Mouse (Mus musculus): ENCODE measurements around the gene Wars2. TPM values are rescaled to one million over a fixed set of nuclear protein-coding genes. Genes with fewer than 3 reads are reported as not detected.

Gene Wars2
- polyA plus RNA-seq, 1 experiment from 2014 or later = 2.8 TPM

- Histone ChIP-seq H3K27me3 (peaks cover 100% of the 10 kb centered on the region), H3K4me1 (replicated peaks) (peaks cover 11% of the 10 kb centered on the region; the same call in 1 of the 2 replicates), H3K4me3 (replicated peaks) (no peak overlapping the region), H3K4me2 (no peak overlapping the region), H3K9me3 (replicated peaks) (no peaks in the 10 kb centered on the region), H3K27ac (replicated peaks) (no peak overlapping the region), H3K36me3 (replicated peaks) (no peaks in the 10 kb centered on the region), H3K9ac (no peak overlapping the region)
- no peak for ATAC-seq (ENCODE audit: insufficient read depth)
- 0% methylated on average over 6 of the region's 6 CpGs for WGBS (ENCODE audit: insufficient replicate concordance)
Observed at GRCm38 (mm10) chr3:99249906-99250305, 109.0 kb downstream of the Wars2 start.

- 12% methylated on average over 6 of the region's 6 CpGs for WGBS (ENCODE audit: insufficient replicate concordance)
- no peak overlapping the region for H3K4me2 ChIP-seq
- no peak overlapping the region for H3K27ac ChIP-seq (replicated peaks)
- peaks cover 100% of the 10 kb centered on the region for H3K27me3 ChIP-seq
- H3K4me1 ChIP-seq (replicated peaks) = peaks cover 11% of the 10 kb centered on the region; the same call in 1 of the 2 replicates
- no peaks in the 10 kb centered on the region for H3K9me3 ChIP-seq (replicated peaks)
- no peak overlapping the region for H3K9ac ChIP-seq
- no peak overlapping the region for H3K4me3 ChIP-seq (replicated peaks)
- no peaks in the 10 kb centered on the region for H3K36me3 ChIP-seq (replicated peaks)
- no peak for ATAC-seq (ENCODE audit: insufficient read depth)
Observed at GRCm38 (mm10) chr3:99251271-99252165, 110.7 kb downstream of the Wars2 start.

GRCm38 (mm10) chr3:99252461-99253091 is 111.7 kb downstream of the Wars2 start:
- H3K27ac ChIP-seq (replicated peaks) = no peak overlapping the region
- H3K36me3 ChIP-seq (replicated peaks) = no peaks in the 10 kb centered on the region
- no peak overlapping the region for H3K4me3 ChIP-seq (replicated peaks)
- H3K4me1 ChIP-seq (replicated peaks) = peaks cover 11% of the 10 kb centered on the region; the same call in 1 of the 2 replicates
- WGBS (ENCODE audit: insufficient replicate concordance) = 4% methylated on average over 16 of the region's 16 CpGs
- no peak for ATAC-seq (ENCODE audit: insufficient read depth)
- H3K4me2 ChIP-seq = no peak overlapping the region
- no peaks in the 10 kb centered on the region for H3K9me3 ChIP-seq (replicated peaks)
- peaks cover 100% of the 10 kb centered on the region for H3K27me3 ChIP-seq
- no peak overlapping the region for H3K9ac ChIP-seq

GRCm38 (mm10) chr3:99253092-99253488 is 112.2 kb downstream of the Wars2 start:
- Histone ChIP-seq H3K4me2 (0 out of 2 replicates have a peak overlapping the region, but pooled peaks have one; percentile 61), H3K4me1 (replicated peaks) (peaks cover 11% of the 10 kb centered on the region; the same call in 1 of the 2 replicates), H3K27ac (replicated peaks) (no peak overlapping the region), H3K4me3 (replicated peaks) (peak overlapping the region; percentile 44; the same call in 1 of the 2 replicates), H3K9ac (no peak overlapping the region), H3K36me3 (replicated peaks) (no peaks in the 10 kb centered on the region), H3K9me3 (replicated peaks) (no peaks in the 10 kb centered on the region), H3K27me3 (peaks cover 100% of the 10 kb centered on the region)
- ATAC-seq (ENCODE audit: insufficient read depth) = no peak
- 2% methylated on average over 12 of the region's 12 CpGs for WGBS (ENCODE audit: insufficient replicate concordance)

- Histone ChIP-seq H3K9me3 (replicated peaks) (no peaks in the 10 kb centered on the region), H3K9ac (no peak overlapping the region), H3K36me3 (replicated peaks) (no peaks in the 10 kb centered on the region), H3K27me3 (peaks cover 100% of the 10 kb centered on the region), H3K4me1 (replicated peaks) (peaks cover 11% of the 10 kb centered on the region; the same call in 1 of the 2 replicates), H3K4me2 (peak overlapping the region; percentile 61), H3K4me3 (replicated peaks) (peak overlapping the region; percentile 44), H3K27ac (replicated peaks) (no peak overlapping the region)
- no peak for ATAC-seq (ENCODE audit: insufficient read depth)
- under 1% methylated on average over 72 of the region's 73 CpGs for WGBS (ENCODE audit: insufficient replicate concordance)
Observed at GRCm38 (mm10) chr3:99253497-99254451, 112.9 kb downstream of the Wars2 start.

- WGBS (ENCODE audit: insufficient replicate concordance) = 3% methylated on average over 15 of the region's 15 CpGs
- Histone ChIP-seq H3K27ac (replicated peaks) (no peak overlapping the region), H3K27me3 (peaks cover 100% of the 10 kb centered on the region), H3K4me2 (no peak overlapping the region), H3K4me3 (replicated peaks) (no peak overlapping the region), H3K9me3 (replicated peaks) (no peaks in the 10 kb centered on the region), H3K9ac (no peak overlapping the region), H3K36me3 (replicated peaks) (no peaks in the 10 kb centered on the region), H3K4me1 (replicated peaks) (peaks cover 11% of the 10 kb centered on the region; the same call in 1 of the 2 replicates)
- no peak for ATAC-seq (ENCODE audit: insufficient read depth)
Observed at GRCm38 (mm10) chr3:99254559-99255151, 113.8 kb downstream of the Wars2 start.

GRCm38 (mm10) chr3:99255411-99256365 is 114.8 kb downstream of the Wars2 start:
- ATAC-seq (ENCODE audit: insufficient read depth) = no peak

GRCm38 (mm10) chr3:99256366-99256750 is 115.5 kb downstream of the Wars2 start:
- no peak overlapping the region for H3K4me2 ChIP-seq
- 8% methylated on average over 11 of the region's 11 CpGs for WGBS (ENCODE audit: insufficient replicate concordance)
- H3K9me3 ChIP-seq (replicated peaks) = no peaks in the 10 kb centered on the region
- H3K4me3 ChIP-seq (replicated peaks) = no peak overlapping the region
- H3K27ac ChIP-seq (replicated peaks) = no peak overlapping the region
- H3K27me3 ChIP-seq = peaks cover 97% of the 10 kb centered on the region
- H3K4me1 ChIP-seq (replicated peaks) = peaks cover 11% of the 10 kb centered on the region; the same call in 1 of the 2 replicates
- H3K36me3 ChIP-seq (replicated peaks) = no peaks in the 10 kb centered on the region
- ATAC-seq (ENCODE audit: insufficient read depth) = no peak
- no peak overlapping the region for H3K9ac ChIP-seq

More at GRCm38 (mm10) chr3:99255411-99256365, 114.8 kb downstream of the Wars2 start:
- peaks cover 11% of the 10 kb centered on the region; the same call in 1 of the 2 replicates for H3K4me1 ChIP-seq (replicated peaks)
- no peak overlapping the region for H3K4me2 ChIP-seq
- no peak overlapping the region for H3K27ac ChIP-seq (replicated peaks)
- 7% methylated on average over 11 of the region's 11 CpGs for WGBS (ENCODE audit: insufficient replicate concordance)
- no peak overlapping the region for H3K9ac ChIP-seq
- peaks cover 97% of the 10 kb centered on the region for H3K27me3 ChIP-seq
- no peaks in the 10 kb centered on the region for H3K9me3 ChIP-seq (replicated peaks)
- H3K4me3 ChIP-seq (replicated peaks) = no peak overlapping the region
- H3K36me3 ChIP-seq (replicated peaks) = no peaks in the 10 kb centered on the region

- WGBS (ENCODE audit: insufficient replicate concordance) = 2% methylated on average over 20 of the region's 20 CpGs
- H3K9me3 ChIP-seq (replicated peaks) = no peaks in the 10 kb centered on the region
Observed at GRCm38 (mm10) chr3:99256766-99257165, 115.9 kb downstream of the Wars2 start.

More at GRCm38 (mm10) chr3:99256766-99257165, 115.9 kb downstream of the Wars2 start:
- Histone ChIP-seq H3K27ac (replicated peaks) (no peak overlapping the region), H3K4me3 (replicated peaks) (no peak overlapping the region), H3K36me3 (replicated peaks) (no peaks in the 10 kb centered on the region), H3K9ac (no peak overlapping the region), H3K27me3 (peaks cover 97% of the 10 kb centered on the region), H3K4me2 (no peak overlapping the region), H3K4me1 (replicated peaks) (peaks cover 11% of the 10 kb centered on the region; the same call in 1 of the 2 replicates)
- ATAC-seq (ENCODE audit: insufficient read depth) = no peak

Data from liver, embryonic 15.5 days (tissue).